Mouse (Mus musculus) liver, embryonic 15.5 days (tissue): ENCODE results near the gene Rps28. TPM values are rescaled to one million over a fixed set of nuclear protein-coding genes. Genes with fewer than 3 reads are reported as not detected.
A peak's percentile ranks its signal among the peaks of the same experiment; 100 is the strongest.
"Not testable (repeated sequence)": the region's sequence is repeated elsewhere in the genome, so short reads cannot be mapped to it uniquely, and the experiment has no call there.

Source experiments
- ATAC-seq: fragments of 200-750 bp; cut with Nextera tagmentation; 2 replicates; pipeline ENCODE4 v1.8.0; 2017; ENCODE audit warnings: moderate number of reproducible peaks, mild to moderate bottlenecking, moderate library complexity; ENCODE audit not compliant: insufficient read depth
- H3K27ac ChIP-seq: fragments of 300-500 bp; sonication (generic); replicated peaks from 2 replicates; pipeline ENCODE4 v1.5.1; 2015; ENCODE audit warnings: mild to moderate bottlenecking, inconsistent platforms
- H3K27me3 ChIP-seq: fragments of 300-500 bp; sonication (generic); 2 replicates; pipeline ENCODE4 v1.6.1; 2015; ENCODE audit warnings: mild to moderate bottlenecking, inconsistent platforms
- H3K36me3 ChIP-seq: fragments of 300-500 bp; sonication (generic); replicated peaks from 2 replicates; pipeline ENCODE4 v1.6.1; 2015; ENCODE audit warnings: moderate library complexity, mild to moderate bottlenecking, inconsistent platforms
- H3K4me1 ChIP-seq: fragments of 300-500 bp; sonication (generic); replicated peaks from 2 replicates; pipeline ENCODE4 v1.6.1; 2015; ENCODE audit warnings: inconsistent platforms
- H3K4me2 ChIP-seq: fragments of 300-500 bp; sonication (generic); 2 replicates; pipeline ENCODE4 v1.6.1; 2015; ENCODE audit warnings: moderate library complexity, mild to moderate bottlenecking, inconsistent platforms
- H3K4me3 ChIP-seq: fragments of 300-500 bp; sonication (generic); replicated peaks from 2 replicates; pipeline ENCODE4 v1.5.1; 2015; ENCODE audit warnings: mild to moderate bottlenecking, inconsistent platforms
- H3K9ac ChIP-seq: fragments of 300-500 bp; sonication (generic); 2 replicates; pipeline ENCODE4 v1.6.1; 2015; ENCODE audit warnings: moderate library complexity, mild to moderate bottlenecking, inconsistent platforms
- H3K9me3 ChIP-seq: fragments of 300-500 bp; sonication (generic); replicated peaks from 2 replicates; pipeline ENCODE4 v1.6.1; 2016; ENCODE audit warnings: inconsistent platforms
- WGBS: fragments of 180-500 bp; shearing (Covaris S2); methylation state at CpG from one replicate; pipeline ENCODE4 v1.1.7; 2015; ENCODE audit warnings: mixed read lengths; ENCODE audit not compliant: insufficient replicate concordance; 5-methylcytosine and 5-hydroxymethylcytosine counted together
- polyA plus RNA-seq: library from polyadenylated mRNA; unstranded; fragments of >200 nt; fragmentation: Nextera tagmentation; extraction: Ambion mirVana; gene quantifications from 2 replicates; pipeline ENCODE4 v1.2.1, GENCODE M21; 2015

The Rps28 gene
- 356 and 444 TPM in 2 replicates for polyA plus RNA-seq

DNA sequence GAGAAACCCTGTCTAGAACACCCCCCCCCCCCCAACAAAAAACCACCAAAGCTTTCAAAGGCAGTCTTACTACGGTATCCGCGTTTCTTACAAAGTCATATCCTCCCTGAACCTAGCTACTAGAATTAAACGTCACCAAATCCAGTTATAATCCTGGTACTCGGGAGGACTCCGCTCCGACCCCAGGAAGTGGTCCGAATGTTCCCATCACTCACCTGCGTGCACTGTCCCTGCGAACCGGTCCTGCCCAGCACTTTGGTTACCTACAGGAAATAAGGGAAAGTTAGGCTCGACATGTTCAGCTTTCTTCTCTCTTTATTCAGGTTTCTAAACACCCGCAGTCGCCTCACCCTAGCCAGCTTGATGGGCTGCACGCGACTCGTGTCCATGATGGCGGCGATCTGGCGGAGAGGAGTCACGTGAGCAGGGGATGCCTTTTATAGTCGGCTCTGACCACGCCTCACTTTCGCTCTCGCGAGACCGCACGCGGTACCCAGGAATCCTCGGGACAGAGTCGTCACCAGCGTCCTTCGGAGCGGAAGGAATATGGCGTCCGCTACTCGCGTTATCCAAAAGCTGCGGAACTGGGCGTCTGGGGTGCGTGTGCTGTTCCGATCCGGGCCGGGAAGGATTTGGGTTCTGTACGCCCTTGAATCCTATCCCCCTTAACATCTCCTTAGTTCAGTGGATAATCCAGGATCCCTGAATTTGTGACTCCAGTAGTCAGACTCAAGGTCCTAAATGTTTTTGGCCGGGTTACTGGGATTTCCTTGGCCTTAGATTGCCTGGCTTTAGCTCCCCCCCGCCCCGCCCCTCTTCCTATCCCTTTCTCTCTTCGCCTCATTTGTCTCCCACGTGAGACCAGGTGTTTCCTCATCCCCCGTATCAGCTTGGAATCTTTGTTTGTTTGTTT is at the start of gene Rps28, which contains the start of gene Ndufa7:
Gene Rps28, minus strand, starts transcription at position 479 of the 913 bp plus-strand sequence.
Gene Ndufa7, plus strand, starts transcription at position 489 of the 913 bp plus-strand sequence.
- Histone ChIP-seq H3K4me3 (peak within 1 kb of the TSS; percentile 66), H3K4me1 (peaks cover 55% of the 10 kb centered on the region), H3K4me2 (peak within 1 kb of the TSS; percentile 68), H3K27me3 (no peaks in the 10 kb centered on the region), H3K36me3 (peaks cover 54% of the 10 kb centered on the region), H3K9ac (peak within 1 kb of the TSS; percentile 64), H3K27ac (peak within 1 kb of the TSS; percentile 76), H3K9me3 (no peaks in the 10 kb centered on the region)
- peak; percentile 87 for ATAC-seq
- under 1% methylated on average over 51 of the region's 51 CpGs for WGBS

DNA sequence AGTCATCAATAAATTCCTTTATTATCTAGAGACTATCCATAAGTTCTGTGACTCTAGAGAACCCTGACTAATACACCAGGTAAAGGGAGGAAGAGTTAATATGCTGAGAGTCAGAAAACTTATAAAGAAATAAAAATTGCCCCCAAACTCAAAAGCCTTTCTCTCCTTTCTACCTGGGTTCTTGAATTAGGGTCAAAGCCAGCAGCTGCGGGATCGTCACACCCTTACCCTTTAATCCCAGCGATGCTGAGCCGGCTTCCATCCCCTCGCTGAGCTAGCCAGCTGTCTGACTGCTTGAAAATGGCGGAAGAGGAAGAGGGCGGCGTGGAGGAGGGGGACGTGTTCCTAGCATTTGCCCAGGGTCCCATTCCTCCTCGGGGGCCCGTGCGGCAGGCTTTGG is 49.2 kb upstream of the Rps28 start, which contains the start of gene Gm7029:
Gene Gm7029, plus strand, starts transcription at position 301 of the 400 bp plus-strand sequence.
- not testable (repeated sequence) for H3K27me3 ChIP-seq, H3K4me3 ChIP-seq, H3K27ac ChIP-seq, H3K9ac ChIP-seq, H3K9me3 ChIP-seq, H3K4me2 ChIP-seq, H3K4me1 ChIP-seq, ATAC-seq
- WGBS = 82% methylated on average over 7 of the region's 12 CpGs
- peaks cover 44% of the 10 kb centered on the region for H3K36me3 ChIP-seq

DNA sequence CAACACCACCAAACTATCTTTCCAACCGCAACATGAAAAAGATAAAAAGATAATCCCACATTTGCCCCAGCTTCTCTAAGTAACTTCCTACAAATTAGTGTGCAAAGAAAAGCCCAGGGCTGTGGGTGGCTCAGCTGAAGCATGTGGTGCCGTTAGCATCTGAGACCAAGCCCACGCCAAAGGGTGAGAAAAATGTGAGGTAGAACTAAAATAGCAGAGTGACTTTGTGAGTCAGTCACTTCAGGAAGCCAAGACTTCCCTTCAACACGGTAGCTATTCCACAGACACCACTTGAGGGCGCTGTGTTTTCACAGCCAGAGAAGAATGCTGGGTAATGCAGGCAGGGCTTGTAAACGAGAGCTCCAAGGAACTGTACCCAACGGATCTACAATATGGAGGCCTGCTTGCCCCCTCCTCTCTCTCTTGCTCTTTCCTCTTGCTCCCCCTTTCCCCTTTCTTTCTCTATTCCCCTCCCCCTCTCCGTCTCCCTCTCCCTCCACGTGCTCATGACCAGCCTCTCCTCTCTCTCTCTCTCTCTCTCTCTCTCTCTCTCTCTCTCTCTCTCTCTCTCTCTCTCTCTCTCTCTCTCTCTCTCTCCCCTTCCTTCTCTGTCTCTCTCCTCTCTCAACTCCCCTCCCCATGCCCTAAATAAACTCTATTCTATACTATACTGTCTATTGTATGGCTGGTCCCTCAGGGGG is 41.1 kb upstream of the Rps28 start:
- H3K27ac ChIP-seq = no peak overlapping the region
- 18% methylated on average over 9 of the region's 9 CpGs for whole genome bisulfite sequencing
- H3K9ac ChIP-seq = no peak overlapping the region
- no peaks in the 10 kb centered on the region for H3K36me3 ChIP-seq
- 0 out of 2 replicates have a peak, but pooled peaks cover 6% of the 10 kb centered on the region for H3K4me1 ChIP-seq
- no peaks in the 10 kb centered on the region for H3K9me3 ChIP-seq
- peak overlapping the region; percentile 54 for H3K4me2 ChIP-seq
- no peak overlapping the region for H3K4me3 ChIP-seq
- ATAC-seq = no peak
- no peaks in the 10 kb centered on the region for H3K27me3 ChIP-seq

DNA sequence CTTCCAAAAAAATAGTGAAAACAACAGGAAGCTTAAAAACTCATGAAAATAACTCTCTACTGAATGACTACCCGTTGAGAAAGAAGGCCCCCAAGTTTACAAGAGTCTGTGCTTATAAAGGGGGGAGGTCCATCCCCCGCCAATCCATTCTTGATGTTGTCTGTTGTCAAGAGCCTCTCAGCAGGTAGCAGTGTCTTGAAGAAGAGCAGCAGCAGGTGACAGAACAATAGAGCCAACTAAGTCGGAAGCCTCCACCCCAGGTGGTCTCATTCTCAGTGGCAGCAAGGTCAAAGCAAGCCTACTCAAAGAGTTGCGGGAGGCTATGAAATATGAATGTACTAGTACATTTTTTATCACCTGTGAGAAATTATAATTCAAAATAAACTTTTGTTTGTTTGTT is 33.5 kb upstream of the Rps28 start:
- Histone ChIP-seq H3K4me2 (no peak overlapping the region), H3K27me3 (no peaks in the 10 kb centered on the region), H3K4me3 (no peak overlapping the region), H3K9me3 (0 out of 2 replicates have a peak, but pooled peaks cover 2% of the 10 kb centered on the region), H3K27ac (no peak overlapping the region), H3K9ac (no peak overlapping the region), H3K4me1 (no peaks in the 10 kb centered on the region), H3K36me3 (no peaks in the 10 kb centered on the region)
- WGBS = 75% methylated on average over 4 of the region's 4 CpGs
- ATAC-seq = no peak

DNA sequence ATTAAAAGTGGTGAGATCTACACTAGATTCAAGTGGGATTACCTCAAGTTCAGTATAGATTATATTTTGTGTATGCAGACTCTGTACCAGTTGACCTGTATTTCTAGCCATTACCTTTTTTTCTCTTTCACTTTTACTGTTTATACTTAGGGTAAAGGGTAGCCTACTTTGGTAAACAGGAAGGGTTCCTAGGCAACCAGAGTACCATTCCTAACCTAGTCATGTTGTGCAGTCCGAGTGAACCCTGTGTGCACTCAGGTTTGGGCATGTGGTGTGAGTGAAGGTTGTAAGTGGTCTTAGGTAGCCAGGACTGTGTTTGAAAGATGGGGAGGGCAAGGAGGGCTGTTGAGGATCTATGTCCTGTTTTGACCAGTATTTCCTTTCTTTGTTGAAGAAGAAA is 27.0 kb upstream of the Rps28 start:
- 0 out of 2 replicates have a peak, but pooled peaks cover 3% of the 10 kb centered on the region for H3K36me3 ChIP-seq
- H3K9ac ChIP-seq = no peak overlapping the region
- 10% methylated on average over 1 of the region's 1 CpGs for WGBS
- peaks cover 1% of the 10 kb centered on the region; the same call in 1 of the 2 replicates for H3K4me1 ChIP-seq
- peak; percentile 67 for ATAC-seq
- no peaks in the 10 kb centered on the region for H3K27me3 ChIP-seq
- H3K4me3 ChIP-seq = no peak overlapping the region
- no peaks in the 10 kb centered on the region for H3K9me3 ChIP-seq
- H3K4me2 ChIP-seq = no peak overlapping the region
- no peak overlapping the region for H3K27ac ChIP-seq

DNA sequence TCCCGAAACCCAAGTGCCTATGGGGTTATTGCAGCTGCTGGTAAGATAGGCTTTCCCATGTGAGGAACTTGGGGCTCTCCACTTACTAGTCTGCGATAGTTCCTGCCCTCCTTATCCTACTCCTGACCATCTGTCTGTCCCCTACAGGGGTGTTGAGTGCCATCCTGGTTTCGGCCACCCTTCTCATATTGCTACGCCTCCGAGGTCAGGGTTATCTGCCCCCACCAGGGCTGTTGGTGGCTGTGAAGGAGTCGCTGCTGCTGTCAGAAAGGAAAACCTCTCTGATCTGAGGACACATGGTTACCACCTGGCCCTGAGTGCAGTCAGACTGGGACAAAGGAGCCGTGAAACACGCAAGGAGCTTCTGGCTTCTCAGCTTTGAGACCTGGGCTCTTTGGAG is 23.8 kb upstream of the Rps28 start:
- H3K27ac ChIP-seq = no peak overlapping the region
- ATAC-seq = no peak

DNA sequence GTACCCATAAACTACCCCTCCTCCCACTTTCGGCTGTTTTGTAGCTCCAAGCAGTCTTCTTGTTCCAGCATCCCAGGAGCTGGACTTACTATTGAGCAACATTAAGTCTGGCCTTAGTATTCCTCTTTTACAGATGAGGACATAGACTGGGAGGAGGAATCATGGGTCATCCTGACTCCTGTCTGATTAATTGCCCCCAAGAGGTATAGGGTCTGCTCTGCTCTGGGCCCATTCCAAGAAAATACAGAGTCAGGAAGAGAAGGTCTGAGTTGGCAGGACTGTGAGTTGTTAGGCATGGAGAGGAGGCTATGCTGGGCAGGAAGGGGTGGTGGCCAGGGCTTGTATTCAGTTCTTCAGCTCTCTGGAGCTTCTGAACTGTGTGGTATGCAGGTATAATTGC is 19.8 kb upstream of the Rps28 start:
- H3K4me1 ChIP-seq = peaks cover 34% of the 10 kb centered on the region
- H3K4me2 ChIP-seq = peak overlapping the region; percentile 92
- ATAC-seq = no peak
- H3K36me3 ChIP-seq = no peaks in the 10 kb centered on the region; the same call in 1 of the 2 replicates
- no peaks in the 10 kb centered on the region for H3K27me3 ChIP-seq
- WGBS = 35% methylated on average over 1 of the region's 1 CpGs
- H3K9ac ChIP-seq = no peak overlapping the region
- H3K4me3 ChIP-seq = peak overlapping the region; percentile 85; the same call in 1 of the 2 replicates
- H3K9me3 ChIP-seq = no peaks in the 10 kb centered on the region
- H3K27ac ChIP-seq = no peak overlapping the region

More for the DNA sequence above, 23.8 kb upstream of the Rps28 start:
- H3K4me3 ChIP-seq = no peak overlapping the region
- no peak overlapping the region for H3K9ac ChIP-seq
- H3K9me3 ChIP-seq = no peaks in the 10 kb centered on the region
- peaks cover 23% of the 10 kb centered on the region for H3K4me1 ChIP-seq
- 0 out of 2 replicates have a peak, but pooled peaks cover 3% of the 10 kb centered on the region for H3K36me3 ChIP-seq
- WGBS = 60% methylated on average over 8 of the region's 8 CpGs
- H3K27me3 ChIP-seq = no peaks in the 10 kb centered on the region
- H3K4me2 ChIP-seq = no peak overlapping the region

DNA sequence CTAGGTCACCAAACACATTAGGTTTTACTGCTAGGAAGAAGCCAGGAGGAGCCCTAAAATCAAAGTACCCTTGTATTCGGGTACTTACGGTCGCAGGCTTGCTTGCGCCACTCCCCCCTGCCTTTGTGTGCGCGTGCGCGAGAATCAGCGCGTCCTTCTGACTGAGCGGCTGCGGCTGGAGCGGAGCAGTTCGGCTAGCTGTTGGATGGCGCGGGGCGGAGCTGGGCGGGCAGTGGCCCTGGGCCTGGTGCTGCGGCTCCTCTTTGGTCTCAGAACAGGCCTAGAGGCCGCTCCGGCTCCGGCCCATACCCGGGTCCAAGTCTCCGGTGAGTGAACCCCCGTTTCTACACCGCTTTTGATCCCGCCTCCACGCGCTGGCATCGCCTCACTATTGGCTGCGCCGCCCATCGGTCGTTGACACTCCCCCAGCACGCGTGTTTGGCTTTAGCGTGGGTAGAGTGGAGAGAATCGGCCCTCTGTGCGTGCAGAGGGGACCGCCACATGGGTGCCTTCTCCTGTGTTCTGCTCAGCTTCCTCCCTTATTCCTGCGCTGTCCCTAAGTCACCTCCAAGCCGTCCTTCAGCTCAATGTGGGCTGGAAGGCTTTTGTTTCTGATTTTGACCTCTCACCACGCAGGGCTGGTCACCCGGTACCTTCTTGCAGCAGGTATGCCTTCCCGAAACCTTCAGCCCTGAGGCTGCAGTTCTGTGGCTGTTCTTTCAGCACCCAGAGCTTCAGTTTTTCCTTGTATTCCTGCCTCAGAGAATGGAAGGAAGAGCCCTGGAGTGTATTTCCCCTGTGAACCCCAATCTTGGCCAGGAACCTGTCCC is 18.8 kb upstream of the Rps28 start, which contains the start of gene Cd320:
Gene Cd320, plus strand, starts transcription at position 126 of the 830 bp plus-strand sequence.
- WGBS = under 1% methylated on average over 45 of the region's 45 CpGs
- peak within 1 kb of the TSS; percentile 92 for H3K4me2 ChIP-seq
- H3K27me3 ChIP-seq = no peaks in the 10 kb centered on the region
- peak within 1 kb of the TSS; percentile 66 for H3K9ac ChIP-seq
- H3K36me3 ChIP-seq = peaks cover 10% of the 10 kb centered on the region
- H3K4me1 ChIP-seq = peaks cover 34% of the 10 kb centered on the region
- peak within 1 kb of the TSS; percentile 42; the same call in 1 of the 2 replicates for H3K27ac ChIP-seq
- H3K9me3 ChIP-seq = no peaks in the 10 kb centered on the region
- peak; percentile 83 for ATAC-seq
- H3K4me3 ChIP-seq = peak within 1 kb of the TSS; percentile 85

DNA sequence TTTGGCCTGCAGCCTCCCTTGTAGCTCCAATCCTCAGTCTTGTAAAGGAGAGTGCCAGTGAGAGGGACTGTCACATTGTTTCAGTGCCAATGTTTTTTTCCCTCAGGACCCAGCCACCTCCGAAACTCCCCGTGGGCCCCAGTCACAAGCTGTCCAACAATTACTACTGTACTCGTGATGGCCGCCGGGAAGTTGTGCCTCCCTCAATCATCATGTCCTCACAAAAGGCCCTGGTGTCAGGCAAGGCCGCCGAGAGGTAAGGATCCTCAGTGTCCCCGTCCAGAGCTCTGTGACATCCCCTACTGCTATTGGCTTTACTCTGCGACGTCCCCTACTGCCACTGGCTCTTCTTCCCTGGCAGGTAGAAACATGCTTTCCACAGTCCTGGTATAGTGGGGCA is 5.2 kb upstream of the Rps28 start:
- ATAC-seq = no peak
- H3K27me3 ChIP-seq = no peaks in the 10 kb centered on the region
- peaks cover 63% of the 10 kb centered on the region for H3K36me3 ChIP-seq
- peaks cover 26% of the 10 kb centered on the region for H3K4me1 ChIP-seq
- H3K4me3 ChIP-seq = no peak overlapping the region
- peak overlapping the region; percentile 46 for H3K27ac ChIP-seq
- no peaks in the 10 kb centered on the region for H3K9me3 ChIP-seq
- no peak overlapping the region for H3K9ac ChIP-seq
- 80% methylated on average over 10 of the region's 10 CpGs for WGBS
- H3K4me2 ChIP-seq = no peak overlapping the region

DNA sequence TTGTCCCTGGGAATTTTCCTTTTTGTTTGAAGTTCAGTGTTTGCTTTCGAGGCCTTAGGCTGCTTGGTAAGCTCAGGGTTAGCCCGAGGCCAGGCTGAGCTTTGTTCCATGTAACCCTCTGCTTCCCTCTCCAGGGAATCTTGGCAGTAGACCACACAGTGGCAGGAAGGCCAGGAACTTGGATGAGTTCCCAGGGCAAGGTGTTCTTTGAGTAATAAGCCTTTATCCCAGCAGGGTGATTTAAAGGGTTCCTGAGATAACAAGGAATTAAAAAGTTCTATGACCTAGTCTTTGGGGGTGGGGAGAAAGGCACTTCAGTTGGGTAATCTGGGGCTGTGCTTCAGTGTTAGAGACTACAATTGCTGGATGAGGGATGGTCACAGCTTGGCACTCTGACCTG is 4.5 kb upstream of the Rps28 start:
- Histone ChIP-seq H3K27me3 (no peaks in the 10 kb centered on the region), H3K9me3 (no peaks in the 10 kb centered on the region), H3K9ac (no peak overlapping the region), H3K4me3 (no peak overlapping the region), H3K27ac (peak overlapping the region; percentile 46), H3K36me3 (peaks cover 57% of the 10 kb centered on the region), H3K4me1 (peaks cover 26% of the 10 kb centered on the region), H3K4me2 (no peak overlapping the region)
- WGBS = 68% methylated on average over 2 of the region's 2 CpGs
- no peak for ATAC-seq
